Mouse (Mus musculus): ENCODE results near the gene Gm6588. TPM values are rescaled to one million over a fixed set of nuclear protein-coding genes. Genes with fewer than 3 reads are reported as not detected.

Gm6588 gene
- total RNA-seq (2023) = not detected

DNA sequence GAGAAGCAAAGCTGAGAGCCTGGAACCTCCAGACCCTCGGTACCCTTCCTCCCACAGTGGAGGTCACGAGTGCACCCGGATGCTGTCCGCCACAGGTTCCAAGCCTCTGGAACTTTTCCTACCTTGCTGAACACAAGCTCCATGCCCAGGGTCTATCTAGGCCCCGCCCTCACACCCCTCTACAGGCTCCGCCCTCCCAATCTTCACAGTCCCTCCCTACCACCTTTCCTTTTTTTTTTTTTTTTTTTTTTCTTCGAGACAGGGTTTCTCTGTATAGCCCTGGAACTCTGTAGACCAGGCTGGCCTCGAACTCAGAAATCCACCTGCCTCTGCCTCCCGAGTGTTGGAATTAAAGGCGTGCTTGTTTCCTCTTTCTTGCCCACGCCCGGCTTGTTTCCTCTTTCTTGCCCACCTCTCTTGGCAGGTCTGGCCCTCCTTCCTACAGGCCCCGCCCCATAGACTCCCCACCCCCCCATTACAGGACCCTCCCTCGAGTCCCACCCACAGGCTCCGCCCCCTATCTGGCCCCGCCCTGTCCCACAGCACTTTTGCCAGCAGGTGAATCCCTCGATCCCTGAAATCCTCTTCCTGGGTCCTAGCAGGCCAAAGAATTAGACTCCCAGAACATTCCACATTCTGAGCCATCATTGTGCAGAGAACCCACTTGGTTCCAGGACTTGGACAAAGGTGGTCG, at the start of gene Gm6588:
TSS of gene Gm6588 (plus strand) at position 680 of the 694 bp plus-strand sequence.

Other genes with a start within 250 kb of the Gm6588 start
- not detected for gene Cryba4, start 196.9 kb upstream of the Gm6588 start, total RNA-seq (2023)
- gene Crybb1, start 193.6 kb upstream of the Gm6588 start, total RNA-seq (2023) = not detected
- gene Tpst2, start 172.7 kb upstream of the Gm6588 start, total RNA-seq (2023) = 178 TPM
- 69.3 TPM for gene Tfip11, start 123.1 kb upstream of the Gm6588 start, total RNA-seq (2023)
- 25.3 TPM for gene Srrd, start 106.4 kb upstream of the Gm6588 start, total RNA-seq (2023)
- gene Hps4, start 106.3 kb upstream of the Gm6588 start, total RNA-seq (2023) = 20.0 TPM
- not detected for gene Gm6583, start 93.4 kb upstream of the Gm6588 start, total RNA-seq (2023)
- not detected for gene Asphd2, start 54.6 kb upstream of the Gm6588 start, total RNA-seq (2023)
- gene Sez6l, start 127.8 kb downstream of the Gm6588 start, total RNA-seq (2023) = not detected

Measured in CD8-positive naive resting alpha-beta T cell, adult 57 days (primary cell).